Mouse (Mus musculus) midbrain, embryonic 15.5 days (tissue): ENCODE data around the gene Xylt1. TPM values are rescaled to one million over a fixed set of nuclear protein-coding genes. Genes with fewer than 3 reads are reported as not detected.

Experiments used
- ATAC-seq: fragments of 200-750 bp; cut with Nextera tagmentation; replicated peaks from 2 replicates; pipeline ENCODE4 v1.8.0; 2017; ENCODE audit warnings: moderate TSS enrichment
- H3K27ac ChIP-seq: fragments of 300-500 bp; sonication (generic); 2 replicates; pipeline ENCODE4 v1.5.1; 2015; ENCODE audit warnings: mild to moderate bottlenecking, inconsistent platforms
- H3K27me3 ChIP-seq: fragments of 300-500 bp; sonication (generic); replicated peaks from 2 replicates; pipeline ENCODE4 v1.6.1; 2015; ENCODE audit warnings: inconsistent platforms
- H3K36me3 ChIP-seq: fragments of 300-500 bp; sonication (generic); replicated peaks from 2 replicates; pipeline ENCODE4 v1.6.1; 2015; ENCODE audit warnings: inconsistent platforms
- H3K4me1 ChIP-seq: fragments of 300-500 bp; sonication (generic); 2 replicates; pipeline ENCODE4 v1.6.1; 2015; ENCODE audit warnings: inconsistent platforms
- H3K4me2 ChIP-seq: fragments of 300-500 bp; sonication (generic); 2 replicates; pipeline ENCODE4 v1.6.1; 2015; ENCODE audit warnings: inconsistent platforms, mild to moderate bottlenecking, moderate library complexity
- H3K4me3 ChIP-seq: fragments of 300-500 bp; sonication (generic); 2 replicates; pipeline ENCODE4 v1.5.1; 2015; ENCODE audit warnings: mild to moderate bottlenecking, inconsistent platforms
- H3K9ac ChIP-seq: fragments of 300-500 bp; sonication (generic); 2 replicates; pipeline ENCODE4 v1.6.1; 2015; ENCODE audit warnings: mild to moderate bottlenecking, inconsistent platforms
- H3K9me3 ChIP-seq: fragments of 300-500 bp; sonication (generic); 2 replicates; pipeline ENCODE4 v1.6.1; 2016; ENCODE audit warnings: inconsistent platforms
- WGBS: fragments of 180-500 bp; shearing (Covaris S2); methylation state at CpG from one replicate; pipeline ENCODE4 v1.1.7; 2015; ENCODE audit warnings: mixed read lengths; 5-methylcytosine and 5-hydroxymethylcytosine counted together
- polyA plus RNA-seq: library from polyadenylated mRNA; unstranded; fragments of >200 nt; fragmentation: Nextera tagmentation; extraction: Ambion mirVana; gene quantifications from 2 replicates; pipeline ENCODE4 v1.2.1, GENCODE M21; 2015

Gene Xylt1
- polyA plus RNA-seq, 1 experiment from 2014 or later, result 2.8 TPM

DNA sequence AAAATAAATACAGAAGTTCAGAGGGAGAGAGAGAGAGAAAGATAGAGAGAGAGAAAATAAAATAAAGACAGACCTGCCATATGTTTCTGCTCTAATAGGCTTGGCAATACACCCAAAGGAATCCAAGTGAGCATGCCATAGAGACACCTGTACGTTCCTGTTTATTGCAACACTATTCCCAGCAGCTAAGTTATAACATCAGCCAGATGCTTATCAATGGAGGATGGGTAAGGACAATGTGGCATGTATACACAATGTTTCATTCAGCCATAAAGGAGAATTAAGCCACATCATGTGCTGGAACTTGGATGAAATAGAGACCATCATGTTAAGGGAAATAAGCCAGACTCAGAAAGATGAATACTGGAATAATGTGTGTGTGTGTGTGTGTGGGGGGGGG, 186.1 kb downstream of the Xylt1 start:
- ATAC-seq, result no peak
- H3K9ac ChIP-seq, result no peak overlapping the region
- WGBS, result 84% methylated on average over 1 of the region's 1 CpGs

DNA sequence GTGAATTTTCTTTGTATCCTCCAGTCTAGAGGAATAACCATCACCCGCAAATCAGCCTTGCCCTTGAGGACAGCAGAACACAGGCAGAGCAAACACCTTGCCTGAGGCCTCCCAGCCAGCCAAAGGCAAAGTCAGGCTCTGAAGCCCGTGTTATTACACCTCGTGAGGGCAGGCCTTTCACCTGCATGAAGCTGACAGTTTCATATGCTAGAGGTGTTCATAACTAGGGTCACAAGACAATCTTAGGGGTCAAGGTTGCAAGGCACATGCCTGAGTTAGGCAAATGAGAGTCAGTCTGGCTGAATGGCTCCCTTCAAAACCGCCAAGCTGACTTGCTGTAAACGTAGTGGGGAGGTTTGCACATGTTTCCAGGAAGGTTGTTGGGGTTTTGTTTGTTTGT, 186.5 kb downstream of the Xylt1 start:
- Histone ChIP-seq H3K27ac (no peak overlapping the region), H3K9me3 (no peaks in the 10 kb centered on the region), H3K4me1 (peaks cover 6% of the 10 kb centered on the region; the same call in 1 of the 2 replicates), H3K4me3 (no peak overlapping the region), H3K27me3 (peaks cover 7% of the 10 kb centered on the region), H3K9ac (no peak overlapping the region), H3K36me3 (no peaks in the 10 kb centered on the region), H3K4me2 (no peak overlapping the region)
- ATAC-seq, result no peak
- 90% methylated on average over 5 of the region's 5 CpGs for WGBS

More for the DNA sequence above, 186.1 kb downstream of the Xylt1 start:
- Histone ChIP-seq H3K4me3 (no peak overlapping the region), H3K36me3 (no peaks in the 10 kb centered on the region), H3K9me3 (no peaks in the 10 kb centered on the region), H3K4me1 (peaks cover 6% of the 10 kb centered on the region; the same call in 1 of the 2 replicates), H3K27ac (no peak overlapping the region), H3K27me3 (peaks cover 10% of the 10 kb centered on the region), H3K4me2 (no peak overlapping the region)

DNA sequence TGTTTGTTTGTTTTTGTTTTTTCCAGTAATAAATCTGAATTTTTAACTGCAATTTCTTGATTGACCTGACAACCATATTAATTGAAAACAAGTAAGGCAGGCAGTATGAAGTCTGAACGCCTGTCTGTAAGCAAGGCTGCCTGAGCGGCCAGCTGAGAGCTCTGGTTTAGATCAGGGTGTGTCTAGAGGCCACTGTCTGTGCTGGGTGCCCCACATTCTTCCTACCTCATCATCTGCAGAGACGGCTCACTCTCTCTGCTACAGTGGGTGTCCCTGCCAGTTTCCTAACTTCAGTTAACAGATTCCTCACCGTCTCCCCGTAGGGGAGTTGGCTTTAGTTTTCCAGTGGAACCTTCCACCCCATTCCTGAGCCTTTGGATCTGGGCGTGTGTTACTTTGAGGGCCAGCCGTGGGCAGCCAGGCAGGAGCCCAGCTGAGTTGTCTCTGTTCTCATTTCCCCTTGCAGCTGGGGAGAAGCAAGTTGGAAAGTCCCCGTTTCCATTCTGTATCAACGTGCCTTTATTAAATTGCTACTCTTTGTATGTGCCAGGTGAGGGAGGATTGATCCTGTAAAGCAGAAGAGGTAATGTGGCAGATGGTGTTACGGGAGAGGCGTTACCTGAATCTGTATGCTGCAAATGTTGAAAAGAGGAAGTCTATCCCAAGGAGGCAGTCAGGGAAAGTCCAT, 187.0 kb downstream of the Xylt1 start:
- no peak overlapping the region for H3K4me3 ChIP-seq
- H3K9ac ChIP-seq, result no peak overlapping the region
- no peak for ATAC-seq
- H3K27me3 ChIP-seq, result peaks cover 5% of the 10 kb centered on the region
- H3K4me2 ChIP-seq, result no peak overlapping the region
- H3K27ac ChIP-seq, result no peak overlapping the region
- H3K9me3 ChIP-seq, result no peaks in the 10 kb centered on the region
- no peaks in the 10 kb centered on the region for H3K36me3 ChIP-seq
- H3K4me1 ChIP-seq, result peaks cover 6% of the 10 kb centered on the region; the same call in 1 of the 2 replicates
- 88% methylated on average over 11 of the region's 11 CpGs for WGBS

DNA sequence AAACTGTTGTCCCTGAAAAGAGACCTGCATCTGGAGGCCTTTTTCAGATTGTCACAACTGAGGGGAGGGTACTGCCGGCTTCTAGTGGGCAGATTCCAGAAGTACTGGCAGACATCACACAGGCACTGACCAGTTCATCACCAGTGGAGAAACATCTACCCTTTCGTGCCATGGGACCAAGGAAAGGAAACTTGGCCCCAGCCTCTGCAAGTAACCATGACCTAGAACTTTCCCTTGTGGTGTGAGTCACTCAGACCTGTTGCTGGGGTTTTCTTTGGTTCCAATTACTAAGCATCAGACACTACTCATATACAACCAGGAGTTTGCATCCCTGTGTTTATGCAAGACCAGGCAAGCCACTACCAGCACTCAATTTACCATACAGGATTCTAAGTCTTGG, 190.4 kb downstream of the Xylt1 start:
- no peak overlapping the region for H3K4me2 ChIP-seq
- H3K9ac ChIP-seq, result no peak overlapping the region
- no peak overlapping the region for H3K27ac ChIP-seq
- H3K36me3 ChIP-seq, result no peaks in the 10 kb centered on the region
- H3K27me3 ChIP-seq, result peaks cover under 1% of the 10 kb centered on the region
- H3K9me3 ChIP-seq, result no peaks in the 10 kb centered on the region
- ATAC-seq, result no peak
- no peak overlapping the region for H3K4me3 ChIP-seq
- H3K4me1 ChIP-seq, result no peaks in the 10 kb centered on the region
- 96% methylated on average over 2 of the region's 2 CpGs for WGBS

DNA sequence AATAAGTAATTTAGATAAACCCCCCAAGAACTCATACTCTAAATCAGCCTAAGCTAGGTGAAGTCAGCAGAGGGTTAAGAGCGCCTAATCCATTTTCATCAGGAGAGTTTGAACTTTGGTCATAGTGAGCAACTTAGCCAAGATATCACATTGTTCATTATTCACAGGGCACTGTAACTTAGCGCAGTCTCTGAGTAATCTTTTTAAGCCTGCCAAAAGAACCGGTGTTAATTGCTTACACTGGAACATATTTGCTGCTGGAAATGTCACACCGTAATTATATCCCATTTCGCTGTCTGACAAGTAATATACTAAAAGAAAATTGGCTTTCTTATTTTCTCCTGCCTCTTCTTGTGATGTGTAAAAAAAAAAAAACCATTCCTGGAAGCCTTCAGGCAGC, 190.9 kb downstream of the Xylt1 start:
- H3K4me2 ChIP-seq, result no peak overlapping the region
- H3K9me3 ChIP-seq, result no peaks in the 10 kb centered on the region
- H3K4me1 ChIP-seq, result no peaks in the 10 kb centered on the region
- ATAC-seq, result no peak
- H3K4me3 ChIP-seq, result no peak overlapping the region
- no peak overlapping the region for H3K27ac ChIP-seq
- H3K36me3 ChIP-seq, result no peaks in the 10 kb centered on the region
- H3K9ac ChIP-seq, result no peak overlapping the region
- H3K27me3 ChIP-seq, result no peaks in the 10 kb centered on the region; the same call in 1 of the 2 replicates
- WGBS, result 65% methylated on average over 5 of the region's 5 CpGs

DNA sequence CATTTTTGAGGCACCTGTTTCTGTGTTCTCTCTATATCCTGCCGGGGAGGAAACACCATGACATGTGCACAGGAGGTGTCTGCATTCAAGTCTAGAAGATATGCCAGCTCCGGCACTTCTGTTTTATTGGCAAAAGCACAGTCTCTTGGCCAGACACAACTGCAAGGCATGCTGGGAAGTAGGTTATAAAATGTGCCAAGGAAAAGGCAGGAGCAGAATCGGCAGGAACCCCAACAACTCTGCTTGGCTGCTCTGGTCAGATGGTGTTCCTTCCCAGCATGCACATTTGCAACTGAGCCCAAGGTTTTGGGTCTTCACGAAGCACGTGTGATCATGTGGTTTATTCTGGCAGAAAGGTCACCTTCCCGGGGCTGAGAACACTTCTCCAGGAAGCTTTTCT, 192.4 kb downstream of the Xylt1 start:
- no peak overlapping the region for H3K27ac ChIP-seq
- no peak overlapping the region for H3K9ac ChIP-seq
- H3K4me3 ChIP-seq, result no peak overlapping the region
- H3K36me3 ChIP-seq, result no peaks in the 10 kb centered on the region
- no peaks in the 10 kb centered on the region for H3K9me3 ChIP-seq
- ATAC-seq, result no peak
- H3K4me1 ChIP-seq, result no peaks in the 10 kb centered on the region
- H3K4me2 ChIP-seq, result no peak overlapping the region
- WGBS, result 78% methylated on average over 6 of the region's 6 CpGs
- no peaks in the 10 kb centered on the region; the same call in 1 of the 2 replicates for H3K27me3 ChIP-seq

DNA sequence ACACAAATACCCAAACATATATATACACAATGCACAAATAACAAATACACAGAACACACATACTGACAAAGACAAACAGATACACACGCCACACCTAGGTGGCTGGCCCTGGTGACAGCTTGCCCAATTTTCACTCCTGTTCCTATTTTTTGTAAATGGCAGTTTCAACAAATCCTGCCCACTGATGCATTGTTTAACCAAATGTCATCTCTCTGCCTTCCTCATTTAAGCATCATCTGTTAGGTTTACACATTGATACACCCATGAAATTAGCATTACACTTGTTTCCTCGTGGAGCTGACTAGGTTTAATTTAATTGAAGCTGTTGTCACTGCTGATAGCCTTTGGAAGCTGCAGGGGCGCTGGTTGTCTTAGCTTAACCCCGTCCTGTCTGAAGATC, 194.6 kb downstream of the Xylt1 start:
- H3K27ac ChIP-seq, result no peak overlapping the region
- no peak for ATAC-seq
- H3K4me2 ChIP-seq, result no peak overlapping the region
- no peaks in the 10 kb centered on the region; the same call in 1 of the 2 replicates for H3K27me3 ChIP-seq
- H3K36me3 ChIP-seq, result no peaks in the 10 kb centered on the region
- no peaks in the 10 kb centered on the region for H3K9me3 ChIP-seq
- H3K9ac ChIP-seq, result no peak overlapping the region
- 46% methylated on average over 4 of the region's 4 CpGs for WGBS
- no peaks in the 10 kb centered on the region for H3K4me1 ChIP-seq
- no peak overlapping the region for H3K4me3 ChIP-seq

DNA sequence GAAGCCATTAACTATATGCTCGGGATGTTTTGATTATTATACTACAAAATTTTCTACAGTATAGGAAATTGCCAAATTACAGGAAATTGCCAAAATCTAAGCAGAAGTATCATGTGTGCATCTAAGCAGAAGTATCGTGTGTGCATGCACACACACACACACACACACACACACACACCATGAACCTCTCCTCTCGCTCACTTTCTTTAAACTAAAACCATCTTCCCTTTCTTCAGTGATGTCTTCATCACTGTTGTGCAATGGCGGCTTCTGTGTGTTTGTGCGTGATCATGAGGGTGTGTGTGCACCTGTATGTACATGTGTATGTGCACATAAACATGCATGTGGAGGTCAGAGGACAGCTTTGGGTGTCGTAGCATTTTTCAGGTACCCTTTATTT, 196.3 kb downstream of the Xylt1 start:
- Histone ChIP-seq H3K36me3 (no peaks in the 10 kb centered on the region), H3K27ac (no peak overlapping the region), H3K4me3 (no peak overlapping the region), H3K4me1 (no peaks in the 10 kb centered on the region), H3K9ac (no peak overlapping the region), H3K9me3 (no peaks in the 10 kb centered on the region), H3K27me3 (no peaks in the 10 kb centered on the region), H3K4me2 (no peak overlapping the region)
- WGBS, result 92% methylated on average over 6 of the region's 6 CpGs
- no peak for ATAC-seq

DNA sequence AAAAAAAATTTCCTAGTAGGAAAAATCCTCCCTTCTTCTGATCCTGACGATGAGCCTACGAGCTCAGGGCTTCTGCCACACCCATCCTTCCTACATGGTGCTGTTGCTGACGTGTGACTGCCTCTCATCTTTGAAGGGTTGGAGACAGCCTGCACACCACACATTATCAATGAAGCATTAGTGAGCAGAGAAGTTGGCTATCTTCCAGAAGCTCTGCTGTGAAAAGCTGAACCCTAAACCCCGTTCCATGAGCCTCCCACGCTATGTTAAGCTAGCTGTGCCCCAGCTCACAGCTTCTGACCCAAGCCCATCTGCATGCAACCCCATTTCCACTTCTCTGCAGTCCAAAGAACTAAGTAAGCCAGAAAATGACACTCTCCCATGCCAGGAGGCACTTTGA, 204.4 kb downstream of the Xylt1 start:
- Histone ChIP-seq H3K9ac (no peak overlapping the region), H3K27me3 (no peaks in the 10 kb centered on the region), H3K4me3 (no peak overlapping the region), H3K4me2 (no peak overlapping the region), H3K9me3 (no peaks in the 10 kb centered on the region), H3K36me3 (no peaks in the 10 kb centered on the region), H3K27ac (no peak overlapping the region), H3K4me1 (peaks cover 4% of the 10 kb centered on the region; the same call in 1 of the 2 replicates)
- ATAC-seq, result no peak
- WGBS, result 49% methylated on average over 5 of the region's 5 CpGs

DNA sequence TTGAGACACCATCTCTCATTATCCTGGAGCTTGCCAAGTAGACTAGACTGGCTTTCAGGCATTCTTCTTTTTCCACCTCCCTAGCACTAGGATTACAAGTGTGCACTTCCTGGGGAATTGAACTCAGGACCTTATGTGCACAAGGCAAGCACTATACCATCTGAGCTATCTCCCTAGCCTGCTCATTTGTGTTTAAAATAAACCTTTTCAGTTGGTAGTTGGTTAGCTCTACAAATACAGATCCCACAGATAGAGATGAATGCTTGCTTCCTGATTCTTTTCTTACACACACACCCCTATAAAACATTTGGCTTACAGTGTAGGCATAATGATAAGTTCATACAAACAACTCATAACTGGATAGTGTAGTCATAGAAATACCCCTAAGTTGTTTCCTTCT, 206.0 kb downstream of the Xylt1 start:
- no peak for ATAC-seq
- H3K9me3 ChIP-seq, result no peaks in the 10 kb centered on the region
- H3K36me3 ChIP-seq, result no peaks in the 10 kb centered on the region
- H3K4me3 ChIP-seq, result no peak overlapping the region
- H3K27me3 ChIP-seq, result no peaks in the 10 kb centered on the region
- H3K4me1 ChIP-seq, result peaks cover 4% of the 10 kb centered on the region; the same call in 1 of the 2 replicates
- H3K27ac ChIP-seq, result no peak overlapping the region
- no peak overlapping the region for H3K4me2 ChIP-seq
- no peak overlapping the region for H3K9ac ChIP-seq

DNA sequence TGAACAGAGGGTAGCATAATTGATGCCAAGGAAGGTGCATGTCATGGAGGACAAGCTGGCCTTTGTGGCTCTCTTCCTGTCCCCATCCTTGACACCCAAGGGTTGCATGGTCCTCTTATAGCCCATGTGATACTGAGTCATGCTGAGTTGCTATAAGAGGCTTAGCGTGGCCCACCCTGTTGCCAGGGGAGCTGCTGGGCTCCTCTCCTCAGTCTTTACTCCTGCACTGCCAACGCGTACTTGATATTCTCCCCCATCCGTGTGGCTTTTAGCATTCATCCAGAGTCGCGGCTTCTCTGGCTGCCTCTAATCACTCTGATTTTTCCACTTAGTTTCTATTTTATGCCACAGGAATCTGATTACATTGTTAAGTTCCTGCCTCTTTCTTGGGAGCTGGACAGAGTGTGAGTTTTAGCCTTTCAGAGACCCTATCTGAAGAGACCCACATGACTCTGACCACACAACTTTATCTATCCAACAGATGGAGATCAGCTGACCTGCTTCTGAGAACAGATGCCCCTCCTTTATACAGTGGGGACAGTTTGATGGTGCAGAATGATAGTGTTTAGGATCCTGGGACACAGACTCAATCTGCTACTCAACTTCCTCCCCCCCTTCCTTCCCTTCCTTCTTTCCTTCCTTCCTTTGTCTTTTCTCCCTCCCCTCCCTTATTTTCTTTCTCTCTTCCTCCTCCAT, 206.6 kb downstream of the Xylt1 start:
- WGBS, result 53% methylated on average over 6 of the region's 6 CpGs
- Histone ChIP-seq H3K36me3 (no peaks in the 10 kb centered on the region), H3K9ac (no peak overlapping the region), H3K9me3 (no peaks in the 10 kb centered on the region), H3K4me2 (no peak overlapping the region), H3K27ac (no peak overlapping the region), H3K4me3 (no peak overlapping the region), H3K27me3 (no peaks in the 10 kb centered on the region), H3K4me1 (peaks cover 4% of the 10 kb centered on the region; the same call in 1 of the 2 replicates)
- peak; percentile 69 for ATAC-seq

DNA sequence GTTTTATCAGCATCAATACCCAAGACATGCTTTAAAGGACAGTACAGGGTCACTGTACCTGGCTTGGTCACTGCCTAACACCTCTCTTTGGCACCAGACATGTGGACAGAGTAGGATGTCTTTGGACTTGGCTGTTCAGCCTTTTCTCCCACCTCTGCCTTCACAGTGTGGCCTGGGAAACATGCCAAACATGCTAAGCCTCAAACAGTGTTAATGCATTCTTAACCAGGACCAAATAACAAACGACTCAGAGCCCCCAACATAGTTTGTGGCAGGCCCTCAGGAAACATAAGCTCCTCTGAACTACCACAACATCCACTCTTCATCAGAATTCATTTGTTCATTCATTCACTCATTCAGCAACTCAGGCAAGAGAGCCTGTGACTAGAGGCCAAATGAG, 207.6 kb downstream of the Xylt1 start:
- Histone ChIP-seq H3K4me2 (no peak overlapping the region), H3K4me3 (no peak overlapping the region), H3K36me3 (no peaks in the 10 kb centered on the region), H3K27ac (no peak overlapping the region), H3K9me3 (no peaks in the 10 kb centered on the region), H3K4me1 (peaks cover 4% of the 10 kb centered on the region; the same call in 1 of the 2 replicates), H3K9ac (no peak overlapping the region), H3K27me3 (no peaks in the 10 kb centered on the region)
- no peak for ATAC-seq
- WGBS, result 32% methylated on average over 1 of the region's 1 CpGs

DNA sequence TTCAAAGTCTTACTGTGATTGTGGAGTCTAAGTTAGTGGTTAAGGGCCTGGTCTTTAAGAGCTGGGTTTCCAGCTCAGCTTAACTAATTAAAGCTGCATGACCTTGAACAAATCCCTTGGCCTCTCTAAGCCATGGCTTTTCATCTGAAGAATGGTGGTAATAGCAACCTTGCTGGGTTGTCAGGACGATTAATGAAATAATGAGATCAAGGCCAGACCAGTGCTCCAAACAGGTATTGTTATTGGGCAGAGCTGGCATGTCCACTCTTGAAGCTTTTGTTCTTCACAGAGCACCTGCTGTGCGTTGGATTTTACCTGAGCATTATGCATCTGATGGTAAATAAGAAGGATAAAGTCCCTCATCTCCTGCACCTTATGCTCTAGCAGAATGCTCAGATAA, 208.6 kb downstream of the Xylt1 start:
- no peak overlapping the region for H3K9ac ChIP-seq
- 25% methylated on average over 2 of the region's 2 CpGs for WGBS

More for the DNA sequence above, 208.6 kb downstream of the Xylt1 start:
- Histone ChIP-seq H3K4me3 (no peak overlapping the region), H3K4me1 (peaks cover 4% of the 10 kb centered on the region; the same call in 1 of the 2 replicates), H3K36me3 (no peaks in the 10 kb centered on the region), H3K4me2 (no peak overlapping the region), H3K9me3 (no peaks in the 10 kb centered on the region), H3K27me3 (no peaks in the 10 kb centered on the region), H3K27ac (no peak overlapping the region)
- no peak for ATAC-seq
